Mouse (Mus musculus) limb, embryonic 11.5 days (tissue): Measurements from ENCODE around the gene Dner. TPM values are rescaled to one million over a fixed set of nuclear protein-coding genes. Genes with fewer than 3 reads are reported as not detected.

Experiments used
- ATAC-seq: fragments of 200-750 bp; cut with Nextera tagmentation; 2 replicates; pipeline ENCODE4 v1.8.0; 2017; ENCODE audit warnings: low read depth; ENCODE audit not compliant: insufficient number of reproducible peaks, low FRiP score, low TSS enrichment
- DNase-seq: peaks from one replicate; pipeline ENCODE4 v3.0.0-alpha.2; 2015; ENCODE audit warnings: low spot score
- H3K27ac ChIP-seq: fragments of 300-500 bp; sonication (generic); replicated peaks from 2 replicates; pipeline ENCODE4 v1.5.1; 2014; ENCODE audit warnings: low read depth, mild to moderate bottlenecking, low read length
- H3K27me3 ChIP-seq: fragments of 300-500 bp; sonication (generic); 2 replicates; pipeline ENCODE4 v1.6.1; 2014; ENCODE audit warnings: mild to moderate bottlenecking, low read length, mixed read lengths; ENCODE audit not compliant: control insufficient read depth, insufficient read depth
- H3K36me3 ChIP-seq: fragments of 300-500 bp; sonication (generic); 2 replicates; pipeline ENCODE4 v1.6.1; 2014; ENCODE audit warnings: mild to moderate bottlenecking, low read length, moderate library complexity, mixed read lengths; ENCODE audit not compliant: control insufficient read depth, insufficient read depth
- H3K4me1 ChIP-seq: fragments of 300-500 bp; sonication (generic); 2 replicates; pipeline ENCODE4 v1.6.1; 2014; ENCODE audit warnings: low read length, mixed read lengths; ENCODE audit not compliant: control insufficient read depth, insufficient read depth
- H3K4me2 ChIP-seq: fragments of 300-500 bp; sonication (generic); 2 replicates; pipeline ENCODE4 v1.6.1; 2014; ENCODE audit warnings: low read depth, mild to moderate bottlenecking, moderate library complexity; ENCODE audit not compliant: severe bottlenecking
- H3K4me3 ChIP-seq: fragments of 300-500 bp; sonication (generic); 2 replicates; pipeline ENCODE4 v1.5.1; 2014; ENCODE audit warnings: low read depth, low read length
- H3K9ac ChIP-seq: fragments of 300-500 bp; sonication (generic); 2 replicates; pipeline ENCODE4 v1.6.1; 2014; ENCODE audit warnings: mild to moderate bottlenecking, low read length
- H3K9me3 ChIP-seq: fragments of 300-500 bp; sonication (generic); 2 replicates; pipeline ENCODE4 v1.6.1; 2016; ENCODE audit warnings: low read length; ENCODE audit not compliant: control insufficient read depth
- WGBS: fragments of 180-500 bp; shearing (Covaris S2); extraction: QIAGEN DNeasy Blood & Tissue Kit; methylation state at CpG from one replicate; pipeline ENCODE4 v1.1.7; 2014; 5-methylcytosine and 5-hydroxymethylcytosine counted together
- polyA plus RNA-seq: library from polyadenylated mRNA; unstranded; fragments of >200 nt; fragmentation: Nextera tagmentation; extraction: Ambion mirVana; gene quantifications from 2 replicates; pipeline ENCODE4 v1.2.1, GENCODE M21; 2014

The Dner gene
- 1.1 TPM in 2 replicates for polyA plus RNA-seq

GRCm38 (mm10) chr1:84695517-84696411, at the start of gene Dner:
TSS of gene Dner (minus strand) at chr1:84696221.
- peak; percentile 86 for ATAC-seq
- H3K4me3 ChIP-seq = peak within 1 kb of the TSS; percentile 38
- H3K36me3 ChIP-seq = no peaks in the 10 kb centered on the region
- DNase-seq = peak; percentile 95
- peak within 1 kb of the TSS; percentile 91 for H3K4me2 ChIP-seq
- H3K9me3 ChIP-seq = no peaks in the 10 kb centered on the region
- H3K27ac ChIP-seq = no peak within 1 kb of the TSS
- peak within 1 kb of the TSS; percentile 27; the same call in 1 of the 2 replicates for H3K9ac ChIP-seq
- WGBS = under 1% methylated on average over 73 of the region's 75 CpGs
- peaks cover 16% of the 10 kb centered on the region for H3K27me3 ChIP-seq
- peaks cover 9% of the 10 kb centered on the region; the same call in 1 of the 2 replicates for H3K4me1 ChIP-seq

GRCm38 (mm10) chr1:84742156-84742555, 46.1 kb upstream of the Dner start:
- Histone ChIP-seq H3K36me3 (peaks cover 6% of the 10 kb centered on the region), H3K27me3 (no peaks in the 10 kb centered on the region), H3K4me1 (no peaks in the 10 kb centered on the region), H3K9ac (no peak overlapping the region), H3K27ac (no peak overlapping the region), H3K4me2 (no peak overlapping the region), H3K4me3 (no peak overlapping the region), H3K9me3 (no peaks in the 10 kb centered on the region)
- WGBS = 93% methylated on average over 3 of the region's 3 CpGs
- DNase-seq (no peak), ATAC-seq (no peak)

GRCm38 (mm10) chr1:84740080-84740479, 44.1 kb upstream of the Dner start:
- no peaks in the 10 kb centered on the region for H3K27me3 ChIP-seq
- DNase-seq = no peak
- ATAC-seq = no peak
- H3K9me3 ChIP-seq = no peaks in the 10 kb centered on the region
- no peak overlapping the region for H3K4me3 ChIP-seq
- no peaks in the 10 kb centered on the region for H3K4me1 ChIP-seq
- H3K36me3 ChIP-seq = peaks cover 10% of the 10 kb centered on the region; the same call in 1 of the 2 replicates
- H3K4me2 ChIP-seq = no peak overlapping the region
- H3K9ac ChIP-seq = no peak overlapping the region
- H3K27ac ChIP-seq = no peak overlapping the region
- WGBS = 97% methylated on average over 1 of the region's 1 CpGs

- no peak for DNase-seq
Measured at GRCm38 (mm10) chr1:84737097-84737496, 41.1 kb upstream of the Dner start.

GRCm38 (mm10) chr1:84733799-84734198, 37.8 kb upstream of the Dner start:
- no peak for ATAC-seq
- Histone ChIP-seq H3K36me3 (peaks cover 8% of the 10 kb centered on the region; the same call in 1 of the 2 replicates), H3K9ac (no peak overlapping the region), H3K27me3 (no peaks in the 10 kb centered on the region), H3K27ac (no peak overlapping the region), H3K9me3 (no peaks in the 10 kb centered on the region), H3K4me1 (no peaks in the 10 kb centered on the region), H3K4me3 (no peak overlapping the region), H3K4me2 (no peak overlapping the region)
- WGBS = 67% methylated on average over 3 of the region's 3 CpGs
- no peak for DNase-seq

More at GRCm38 (mm10) chr1:84737097-84737496, 41.1 kb upstream of the Dner start:
- Histone ChIP-seq H3K36me3 (peaks cover 10% of the 10 kb centered on the region; the same call in 1 of the 2 replicates), H3K4me2 (no peak overlapping the region), H3K27ac (no peak overlapping the region), H3K9ac (no peak overlapping the region), H3K4me3 (no peak overlapping the region), H3K9me3 (no peaks in the 10 kb centered on the region), H3K27me3 (no peaks in the 10 kb centered on the region), H3K4me1 (no peaks in the 10 kb centered on the region)
- 68% methylated on average over 1 of the region's 1 CpGs for WGBS
- ATAC-seq = no peak

- H3K4me1 ChIP-seq = no peaks in the 10 kb centered on the region
- H3K9ac ChIP-seq = no peak overlapping the region
- ATAC-seq = no peak
- H3K4me2 ChIP-seq = no peak overlapping the region
- H3K27ac ChIP-seq = no peak overlapping the region
- no peak for DNase-seq
- H3K4me3 ChIP-seq = no peak overlapping the region
- H3K9me3 ChIP-seq = no peaks in the 10 kb centered on the region
- 90% methylated on average over 1 of the region's 1 CpGs for WGBS
- no peaks in the 10 kb centered on the region for H3K27me3 ChIP-seq
- H3K36me3 ChIP-seq = peaks cover 2% of the 10 kb centered on the region; the same call in 1 of the 2 replicates
Measured at GRCm38 (mm10) chr1:84731763-84732162, 35.7 kb upstream of the Dner start.

- Histone ChIP-seq H3K36me3 (peaks cover 6% of the 10 kb centered on the region), H3K9me3 (no peaks in the 10 kb centered on the region), H3K4me2 (no peak overlapping the region), H3K4me3 (no peak overlapping the region), H3K9ac (no peak overlapping the region), H3K27ac (no peak overlapping the region), H3K4me1 (no peaks in the 10 kb centered on the region), H3K27me3 (no peaks in the 10 kb centered on the region)
- no peak for ATAC-seq
- no peak for DNase-seq
Measured at GRCm38 (mm10) chr1:84722841-84723240, 26.8 kb upstream of the Dner start.

- Histone ChIP-seq H3K4me2 (no peak overlapping the region), H3K4me3 (no peak overlapping the region), H3K9me3 (no peaks in the 10 kb centered on the region), H3K9ac (no peak overlapping the region), H3K27me3 (no peaks in the 10 kb centered on the region), H3K4me1 (no peaks in the 10 kb centered on the region), H3K27ac (no peak overlapping the region), H3K36me3 (peaks cover 6% of the 10 kb centered on the region)
- DNase-seq (no peak), ATAC-seq (no peak)
- WGBS = 93% methylated on average over 3 of the region's 3 CpGs
Measured at GRCm38 (mm10) chr1:84722371-84722770, 26.4 kb upstream of the Dner start.
